In the genomic region with DNA sequence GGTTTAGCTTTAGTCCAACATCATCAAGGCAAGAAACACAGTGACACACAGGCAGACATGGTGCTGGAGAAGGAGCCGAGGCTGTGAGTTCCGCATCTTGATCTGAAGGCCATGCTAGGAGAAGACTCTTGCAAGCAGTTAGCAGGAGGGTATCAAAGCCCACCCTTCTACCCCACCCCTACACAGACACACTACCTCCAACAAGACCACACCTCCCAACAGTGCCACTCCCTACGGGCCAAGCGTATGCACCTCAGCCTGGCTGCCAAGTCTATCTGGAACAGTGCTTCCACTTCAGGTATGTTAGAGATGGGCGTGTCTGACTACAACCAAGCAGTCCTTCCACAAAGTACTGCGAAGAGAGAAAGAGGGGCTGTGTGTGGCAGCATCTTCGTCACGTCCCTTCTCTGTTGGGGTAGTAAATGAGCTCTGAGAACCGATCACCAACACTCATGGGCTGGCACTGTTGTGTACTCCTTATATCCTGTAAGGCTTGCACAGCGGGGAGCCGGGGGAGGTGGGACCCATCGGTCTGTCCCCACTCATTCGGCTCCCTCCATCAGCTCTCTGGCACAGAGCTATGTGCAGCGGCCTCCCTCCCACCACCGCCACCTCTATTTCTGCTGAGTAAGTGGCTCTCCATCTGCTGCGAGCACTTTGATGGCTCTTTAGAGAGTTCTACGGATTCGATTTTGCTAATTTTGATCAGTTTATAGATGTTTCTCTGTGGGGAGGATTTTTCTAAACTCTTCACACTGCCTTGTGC, we compare ENCODE assay signal across 22 mouse cellular contexts. TPM values are rescaled to one million over a fixed set of nuclear protein-coding genes. Genes with fewer than 3 reads are reported as not detected.
A peak's percentile ranks its signal among the peaks of the same experiment; 100 is the strongest.
DNase-seq lines count a peak whose midpoint lies in the region; ATAC-seq and TF ChIP-seq lines count a peak whose summit lies in the region.
"Had no signal": no experiment of that assay in that cellular context is flagged by ENCODE, and none has a peak within 500 bp of the region (broad histone marks: within the 10 kb centered on the region; RNA-seq: fewer than 3 reads in every experiment).

No protein-coding gene starts in this region.

- H3K4me2 ChIP-seq in forebrain, postnatal 0 days (ENCODE audit: low read depth): no peak overlapping the region
- H3K4me2 ChIP-seq in forebrain, embryonic 13.5 days: no peak overlapping the region
- H3K4me2 ChIP-seq: limb, embryonic 13.5 days; midbrain, embryonic 12.5 days; stomach, embryonic 15.5 days had no signal

- no peak for TF ChIP-seq CTCF in forebrain, postnatal 0 days (IDR thresholded peaks at IDR 0.05; ENCODE audit: low read depth)
- TF ChIP-seq CTCF in left cerebral cortex, adult 2 months (IDR thresholded peaks at IDR 0.05): no peak

- ATAC-seq in forebrain, postnatal 0 days: peak; percentile 20; the same call in 1 of the 2 replicates
- no peak for ATAC-seq in forebrain, embryonic 13.5 days

- no peaks in the 10 kb centered on the region for H3K4me1 ChIP-seq in forebrain, postnatal 0 days (ENCODE audit: insufficient read depth)
- no peaks in the 10 kb centered on the region for H3K4me1 ChIP-seq in forebrain, embryonic 13.5 days
- H3K4me1 ChIP-seq: midbrain, embryonic 12.5 days; stomach, embryonic 15.5 days had no signal

- 77% methylated on average over 18 of the region's 18 CpGs for WGBS in forebrain, postnatal 0 days
- WGBS in forebrain, embryonic 13.5 days: 83% methylated on average over 18 of the region's 18 CpGs

- no peak for DNase-seq in forebrain, postnatal 0 days
- peak; percentile 20 to 22 for DNase-seq in left cerebral cortex, adult 2 months (ENCODE audit: extremely low spot score in 1 of 2, low spot score in 2 of 2)
- DNase-seq in left cerebral cortex, postnatal 4 days: no peak
- peak; percentile 55 for DNase-seq in brain, adult 2 months (ENCODE audit: low read depth, low spot score)
- DNase-seq in left cerebral cortex, postnatal 25 days (ENCODE audit: low spot score in 2 of 2): peak; percentile 16 to 45
- DNase-seq in kidney, postnatal 25 days: no peak
- no peak for DNase-seq in liver
- DNase-seq: B cell, adult 2 months; cerebellum, adult 11-12 months; gastrocnemius, postnatal 14 days; kidney, postnatal 10 days; thymus, postnatal 25 days had no signal

- no peaks in the 10 kb centered on the region for H3K27me3 ChIP-seq in forebrain, postnatal 0 days (ENCODE audit: insufficient read depth, low read length)
- no peaks in the 10 kb centered on the region for H3K27me3 ChIP-seq in forebrain, embryonic 13.5 days
- H3K27me3 ChIP-seq: limb, embryonic 13.5 days; midbrain, embryonic 12.5 days; stomach, embryonic 15.5 days had no signal

- H3K9ac ChIP-seq in forebrain, postnatal 0 days: no peak overlapping the region
- no peak overlapping the region for H3K9ac ChIP-seq in forebrain, embryonic 13.5 days
- H3K9ac ChIP-seq: limb, embryonic 13.5 days; midbrain, embryonic 12.5 days; stomach, embryonic 15.5 days had no signal

- no peaks in the 10 kb centered on the region for H3K9me3 ChIP-seq in forebrain, postnatal 0 days (ENCODE audit: low read length)
- no peaks in the 10 kb centered on the region for H3K9me3 ChIP-seq in forebrain, embryonic 13.5 days (replicated peaks)
- H3K9me3 ChIP-seq: G1E; limb, embryonic 13.5 days; midbrain, embryonic 12.5 days; stomach, embryonic 15.5 days had no signal

- no peak overlapping the region for H3K4me3 ChIP-seq in forebrain, postnatal 0 days (ENCODE audit: low read depth, low read length)
- H3K4me3 ChIP-seq in forebrain, embryonic 13.5 days: no peak overlapping the region
- H3K4me3 ChIP-seq in left cerebral cortex, adult 2 months: no peak overlapping the region
- H3K4me3 ChIP-seq: limb, embryonic 13.5 days; midbrain, embryonic 12.5 days; stomach, embryonic 15.5 days had no signal

- H3K27ac ChIP-seq in forebrain, postnatal 0 days (ENCODE audit: low read depth, low read length): no peak overlapping the region
- no peak overlapping the region for H3K27ac ChIP-seq in forebrain, embryonic 13.5 days
- no peak overlapping the region for H3K27ac ChIP-seq in left cerebral cortex, adult 2 months
- H3K27ac ChIP-seq: limb, embryonic 13.5 days; midbrain, embryonic 12.5 days; stomach, embryonic 15.5 days had no signal

- no peaks in the 10 kb centered on the region for H3K36me3 ChIP-seq in forebrain, postnatal 0 days (ENCODE audit: insufficient read depth)
- H3K36me3 ChIP-seq in forebrain, embryonic 13.5 days (ENCODE audit: poor library complexity, severe bottlenecking): no peaks in the 10 kb centered on the region
- H3K36me3 ChIP-seq: G1E; limb, embryonic 13.5 days; midbrain, embryonic 12.5 days; stomach, embryonic 15.5 days had no signal

- intact Hi-C loops in left cerebral cortex, adult 2 months (cut with DNase I): no loop called here
- intact Hi-C loops in left cerebral cortex, postnatal 4 days (cut with DNase I): no loop called here
- intact Hi-C loops in left cerebral cortex, postnatal 25 days (cut with DNase I): no loop called here

RNA-seq across cellular contexts. Expression of gene Fam50b, which starts 33.1 kb away (rescaled TPM):
- total RNA-seq in forebrain, postnatal 0 days (2014; rRNA removed): 0.19 TPM in 1 of 2 replicates, not detected in the other
- polyA plus RNA-seq in forebrain, postnatal 0 days (2015; fragmentation: Nextera tagmentation; extraction: Ambion mirVana): 0.15 and 0.29 TPM in 2 replicates
- polyA plus RNA-seq in forebrain, embryonic 13.5 days (2015; fragmentation: Nextera tagmentation; extraction: Ambion mirVana): not detected in 2 replicates
- total RNA-seq in left cerebral cortex, adult 2 months (2021): not detected
- not detected for total RNA-seq in left cerebral cortex, postnatal 4 days (2021)
- not detected for total RNA-seq in left cerebral cortex, postnatal 25 days (2021)
- total RNA-seq: adrenal gland, postnatal 4 days; common myeloid progenitor, adult 5-6 weeks; G1E; gastrocnemius, postnatal 14 days; neutrophil, adult 5-6 weeks had no signal
- polyA plus RNA-seq: G1E; heart, embryonic 16.5 days; intestine, embryonic 14.5 days; limb, embryonic 13.5 days; midbrain, embryonic 12.5 days; stomach, embryonic 15.5 days had no signal

Comparison
In these comparisons a context has a peak if more than half of its experiments do, and no peak if none do; other contexts are left out.
1. DNase-seq: peak in left cerebral cortex, adult 2 months (2 of 2), brain, adult 2 months (single experiment) and left cerebral cortex, postnatal 25 days (2 of 2); none in forebrain, postnatal 0 days (single experiment), left cerebral cortex, postnatal 4 days (single experiment), kidney, postnatal 25 days (0 of 2) and liver (single experiment).